Mouse (Mus musculus) megakaryocyte, embryonic 14.5 days (primary cell): ENCODE measurements at regions not wholly inside any gene's neighbourhood (a gene's known extent, or its start where the extent isn't known, plus 50 kb on each side); places are given as distances from the start of the nearest gene placed in this dataset.

ENCODE experiments used
- H3K27me3 ChIP-seq: replicated peaks from 2 replicates; pipeline ENCODE3; 2012; ENCODE audit warnings: inconsistent platforms
- H3K36me3 ChIP-seq: replicated peaks from 2 replicates; pipeline ENCODE3; 2012; ENCODE audit warnings: low read length, inconsistent platforms, mixed read lengths
- H3K4me1 ChIP-seq: 2 replicates; pipeline ENCODE4 v1.6.1; 2012; ENCODE audit warnings: inconsistent platforms
- H3K4me3 ChIP-seq: replicated peaks from 2 replicates; pipeline ENCODE3; 2012; ENCODE audit warnings: moderate library complexity, mild to moderate bottlenecking, inconsistent platforms
- H3K9me3 ChIP-seq: 2 replicates; pipeline ENCODE4 v1.6.1; 2012; ENCODE audit warnings: inconsistent platforms
- FLI1 ChIP-seq: IDR thresholded peaks from 2 replicates; pipeline ENCODE4 v1.6.1; 2012; ENCODE audit warnings: low read length, inconsistent platforms, mixed read lengths
- GATA1 ChIP-seq: IDR thresholded peaks from 3 replicates; pipeline ENCODE4 v1.6.1; 2012; ENCODE audit warnings: mixed read lengths, low read length, inconsistent platforms, borderline replicate concordance

DNA sequence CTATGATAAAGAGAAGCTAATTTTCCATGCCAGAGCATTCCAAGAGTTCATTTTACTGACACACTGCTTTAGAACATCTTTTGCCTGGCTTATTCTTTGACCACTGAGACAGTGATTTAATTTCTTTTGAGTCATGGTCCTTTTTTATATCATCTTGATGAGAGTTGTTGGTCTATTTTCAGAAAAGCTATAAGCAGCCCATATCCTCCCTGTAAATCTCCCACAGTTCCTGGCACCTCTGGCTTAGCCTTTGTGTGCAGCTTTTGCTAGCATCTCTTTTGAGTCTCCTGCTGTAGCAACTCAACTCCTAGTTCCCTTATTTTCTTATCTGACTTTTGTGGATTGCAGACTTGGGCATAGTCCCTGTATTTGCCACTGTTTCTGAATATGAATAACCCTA, 207.5 kb upstream of the 4931417E11Rik start:
- no peaks in the 10 kb centered on the region for H3K36me3 ChIP-seq
- no peaks in the 10 kb centered on the region for H3K27me3 ChIP-seq
- H3K4me1 ChIP-seq: no peaks in the 10 kb centered on the region
- H3K4me3 ChIP-seq: no peak overlapping the region
- H3K9me3 ChIP-seq: 0 out of 2 replicates have a peak, but pooled peaks cover 3% of the 10 kb centered on the region
- TF ChIP-seq GATA1 (no peak), FLI1 (no peak)

DNA sequence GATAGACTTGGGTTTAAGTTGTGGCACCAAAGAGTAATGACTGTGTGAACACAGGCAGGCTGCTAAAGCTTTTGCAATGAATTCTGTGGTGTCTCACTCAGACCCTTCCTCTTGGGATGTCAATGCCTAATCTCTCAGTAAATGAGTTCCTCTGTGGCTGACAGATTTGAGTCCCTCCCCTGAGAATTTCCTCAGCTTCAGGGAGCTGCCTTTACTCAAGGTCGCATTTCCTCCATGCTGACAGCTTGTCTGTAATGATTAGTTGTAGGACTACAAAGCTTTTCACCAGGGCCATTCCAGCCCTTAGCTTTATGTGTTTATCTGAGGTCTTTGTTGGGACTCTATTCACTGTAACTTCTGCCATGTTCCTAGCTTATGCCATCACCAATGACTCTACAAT, 199.9 kb upstream of the 4931417E11Rik start:
- TF ChIP-seq GATA1: no peak
- TF ChIP-seq FLI1: no peak
- Histone ChIP-seq H3K9me3 (no peaks in the 10 kb centered on the region), H3K36me3 (no peaks in the 10 kb centered on the region), H3K27me3 (no peaks in the 10 kb centered on the region), H3K4me3 (no peak overlapping the region), H3K4me1 (no peaks in the 10 kb centered on the region)

DNA sequence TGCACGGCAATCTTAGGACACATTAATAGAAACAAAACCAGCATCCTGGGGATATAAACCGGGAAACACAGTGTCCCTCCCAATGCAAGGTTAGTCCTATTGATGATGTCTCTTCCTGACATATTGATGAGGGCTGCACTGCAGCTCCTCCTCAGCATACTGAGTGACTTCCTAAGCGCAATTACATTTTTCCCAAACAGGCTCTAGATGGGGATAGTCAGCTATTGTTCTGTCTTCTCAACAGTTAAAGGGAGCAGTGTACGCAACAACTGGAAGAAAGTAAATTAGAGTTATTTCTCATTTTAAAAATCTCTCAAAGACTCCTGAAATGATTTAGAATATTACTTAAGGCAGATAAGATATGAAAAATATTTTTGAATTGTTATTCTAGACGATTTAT, 189.5 kb upstream of the 4931417E11Rik start:
- Histone ChIP-seq H3K4me3 (no peak overlapping the region), H3K27me3 (no peaks in the 10 kb centered on the region), H3K36me3 (no peaks in the 10 kb centered on the region), H3K9me3 (peaks cover 3% of the 10 kb centered on the region; the same call in 1 of the 2 replicates), H3K4me1 (no peaks in the 10 kb centered on the region)
- no peak for TF ChIP-seq FLI1
- TF ChIP-seq GATA1: no peak

DNA sequence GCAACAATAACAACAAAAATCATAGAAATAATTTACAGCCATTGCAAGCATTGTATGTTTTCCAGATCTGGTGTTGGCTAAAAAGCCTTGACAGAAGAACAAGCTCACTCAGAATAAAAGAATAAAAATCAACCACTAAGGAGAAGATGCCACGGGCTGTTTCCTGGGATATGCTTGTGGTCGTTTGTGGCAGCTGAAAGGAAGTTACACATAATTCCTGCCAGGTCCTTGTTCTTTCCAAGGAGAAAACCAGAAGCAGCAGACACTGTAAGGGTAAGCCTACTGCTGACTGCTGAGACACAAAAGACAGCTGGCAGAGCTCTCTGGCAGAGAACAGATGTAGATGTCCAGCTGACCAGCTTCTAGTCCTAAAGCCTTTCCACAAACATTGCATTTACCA, 175.9 kb upstream of the 4931417E11Rik start:
- no peaks in the 10 kb centered on the region for H3K36me3 ChIP-seq
- H3K9me3 ChIP-seq: no peaks in the 10 kb centered on the region
- TF ChIP-seq GATA1: no peak
- TF ChIP-seq FLI1: no peak
- H3K4me1 ChIP-seq: no peaks in the 10 kb centered on the region
- H3K27me3 ChIP-seq: no peaks in the 10 kb centered on the region
- no peak overlapping the region for H3K4me3 ChIP-seq

DNA sequence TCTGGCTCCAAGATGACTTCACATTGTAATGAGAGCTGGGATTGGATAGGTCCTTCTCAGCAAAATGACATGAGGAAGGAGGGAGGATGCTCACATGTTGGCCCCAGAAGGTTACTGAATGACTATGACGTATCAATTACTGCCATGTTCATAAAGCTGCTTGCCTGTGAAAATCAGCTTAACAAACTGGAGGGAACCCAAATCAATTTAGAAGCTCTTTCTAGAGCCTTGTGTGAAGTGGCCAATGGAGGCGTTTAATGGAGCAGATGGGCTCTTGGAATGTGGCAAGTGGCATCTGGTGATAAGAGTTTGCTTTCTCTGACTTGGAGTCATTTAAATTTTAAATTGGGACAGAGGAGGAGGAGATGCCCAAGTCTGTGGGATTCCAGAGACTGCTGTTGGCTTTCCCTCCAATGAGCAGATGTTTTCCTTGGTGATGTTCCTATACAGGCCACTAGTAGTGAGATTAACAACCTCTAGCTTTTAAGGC, 175.4 kb upstream of the 4931417E11Rik start:
- Histone ChIP-seq H3K4me1 (no peaks in the 10 kb centered on the region), H3K9me3 (no peaks in the 10 kb centered on the region), H3K4me3 (no peak overlapping the region), H3K27me3 (no peaks in the 10 kb centered on the region), H3K36me3 (no peaks in the 10 kb centered on the region)
- TF ChIP-seq FLI1 (no peak), GATA1 (no peak)

DNA sequence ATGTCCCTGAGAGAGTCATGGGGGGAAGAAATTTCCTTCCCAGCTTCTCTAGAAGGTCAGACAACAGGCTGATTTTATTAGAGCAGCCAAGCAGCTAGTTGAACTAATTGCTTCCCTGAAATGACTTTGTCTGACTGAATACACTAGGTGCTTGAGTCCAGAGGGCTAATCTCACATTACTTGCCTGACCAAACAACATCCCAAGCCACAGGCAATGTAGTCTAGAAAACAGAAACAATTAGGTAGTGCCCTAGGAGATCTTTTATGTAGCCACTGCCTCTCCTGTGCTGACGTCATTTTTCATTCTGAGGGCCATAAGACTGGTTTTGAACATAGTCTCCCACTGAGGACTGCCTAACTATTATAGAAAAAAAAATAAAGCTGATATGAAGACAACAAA, 159.1 kb upstream of the 4931417E11Rik start:
- no peak for TF ChIP-seq FLI1
- TF ChIP-seq GATA1: no peak
- Histone ChIP-seq H3K4me3 (no peak overlapping the region), H3K36me3 (no peaks in the 10 kb centered on the region), H3K4me1 (no peaks in the 10 kb centered on the region), H3K27me3 (no peaks in the 10 kb centered on the region), H3K9me3 (0 out of 2 replicates have a peak, but pooled peaks cover 4% of the 10 kb centered on the region)

DNA sequence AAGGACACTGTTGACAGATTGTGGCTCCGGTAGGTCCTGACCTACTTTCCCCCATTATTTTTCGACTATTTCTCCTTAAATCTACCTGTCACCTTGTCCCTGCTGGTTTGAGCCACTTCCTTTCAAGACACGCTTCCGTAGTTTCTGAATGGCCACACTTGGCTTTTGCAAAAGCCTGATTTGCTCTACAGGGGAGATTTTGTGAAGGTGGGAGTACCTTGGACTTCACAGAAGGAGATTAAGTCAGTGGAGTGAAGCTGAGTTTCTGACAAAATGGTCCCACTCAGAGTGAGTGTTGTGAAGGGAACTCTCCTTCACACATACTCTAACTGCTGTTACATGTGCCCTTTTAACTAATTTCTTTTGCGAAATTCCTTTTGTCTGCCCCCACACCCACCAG, 157.0 kb upstream of the 4931417E11Rik start:
- H3K27me3 ChIP-seq: no peaks in the 10 kb centered on the region
- no peaks in the 10 kb centered on the region for H3K4me1 ChIP-seq
- H3K9me3 ChIP-seq: 0 out of 2 replicates have a peak, but pooled peaks cover 4% of the 10 kb centered on the region
- no peaks in the 10 kb centered on the region for H3K36me3 ChIP-seq
- H3K4me3 ChIP-seq: no peak overlapping the region
- TF ChIP-seq GATA1 (no peak), FLI1 (no peak)

DNA sequence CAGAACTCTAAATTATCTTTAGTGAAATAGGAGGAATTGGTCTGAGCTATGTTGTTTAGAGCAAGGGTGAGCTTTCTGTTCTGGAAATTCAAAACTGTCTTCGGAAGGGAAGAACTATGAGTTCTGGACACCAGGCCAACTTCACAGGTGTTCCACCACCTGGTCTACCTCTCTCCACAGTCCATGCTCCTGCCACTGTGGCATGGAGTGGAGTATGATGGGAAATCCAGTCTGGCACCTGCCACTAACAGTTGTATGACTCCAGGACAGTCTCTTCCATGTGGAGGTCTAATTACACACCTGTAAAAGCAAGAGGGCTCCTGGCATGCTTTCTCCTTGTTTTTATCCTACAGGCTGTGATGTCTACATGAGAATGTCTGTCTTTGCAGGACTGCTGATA, 154.7 kb upstream of the 4931417E11Rik start:
- Histone ChIP-seq H3K36me3 (no peaks in the 10 kb centered on the region), H3K27me3 (no peaks in the 10 kb centered on the region), H3K4me3 (no peak overlapping the region), H3K9me3 (0 out of 2 replicates have a peak, but pooled peaks cover 4% of the 10 kb centered on the region), H3K4me1 (no peaks in the 10 kb centered on the region)
- TF ChIP-seq GATA1: no peak
- TF ChIP-seq FLI1: no peak

DNA sequence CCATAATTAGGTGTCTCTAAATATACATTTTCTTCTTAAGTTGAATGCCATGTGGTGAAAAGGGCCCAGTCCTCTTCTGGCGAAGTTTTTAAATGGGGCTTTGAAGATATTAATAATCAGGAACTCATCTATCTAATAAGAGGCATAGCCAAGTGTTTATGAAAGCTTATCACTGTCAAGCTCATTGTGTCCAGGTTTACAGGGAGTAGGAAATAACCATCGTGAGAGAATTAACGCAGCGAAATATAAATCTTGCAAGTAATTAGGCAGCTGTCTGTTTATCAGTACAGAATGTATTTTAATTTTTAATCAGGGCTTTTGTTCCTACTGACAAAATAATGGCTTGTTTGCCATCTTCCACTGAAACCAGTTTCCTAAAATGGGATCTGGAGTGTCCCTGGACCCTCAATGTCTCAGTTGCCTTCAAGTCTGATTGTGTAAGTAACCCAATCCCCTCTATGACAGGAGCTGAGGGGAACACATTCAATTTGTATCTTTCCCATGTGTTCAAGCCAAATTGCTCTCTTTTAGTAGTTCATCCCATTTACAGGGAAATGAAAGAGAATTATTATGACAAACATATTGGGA, 152.5 kb upstream of the 4931417E11Rik start:
- Histone ChIP-seq H3K9me3 (0 out of 2 replicates have a peak, but pooled peaks cover 4% of the 10 kb centered on the region), H3K27me3 (no peaks in the 10 kb centered on the region), H3K4me3 (no peak overlapping the region), H3K36me3 (no peaks in the 10 kb centered on the region), H3K4me1 (no peaks in the 10 kb centered on the region)
- no peak for TF ChIP-seq GATA1
- no peak for TF ChIP-seq FLI1

DNA sequence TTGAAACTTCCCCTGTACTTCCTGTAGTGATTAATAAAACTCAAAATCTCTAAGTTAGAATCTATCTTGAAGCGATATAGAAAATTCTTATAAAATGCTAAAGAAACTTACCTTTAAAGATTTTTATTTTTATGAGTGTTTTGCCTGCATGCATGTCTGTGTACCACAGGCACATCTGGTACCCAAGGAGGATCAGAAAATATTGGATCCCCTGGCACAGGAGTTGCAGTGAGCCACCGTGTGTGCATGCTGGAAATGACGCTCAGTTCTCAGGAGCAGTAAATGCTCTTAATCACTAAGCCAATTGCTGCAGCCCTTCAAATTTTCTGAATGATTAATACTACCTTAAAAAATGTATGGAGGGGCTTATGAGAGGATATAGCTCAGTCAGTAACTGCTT, 142.8 kb upstream of the 4931417E11Rik start:
- H3K27me3 ChIP-seq: no peaks in the 10 kb centered on the region
- H3K4me3 ChIP-seq: no peak overlapping the region
- no peak for TF ChIP-seq GATA1
- no peak for TF ChIP-seq FLI1
- peaks cover 15% of the 10 kb centered on the region for H3K9me3 ChIP-seq
- no peaks in the 10 kb centered on the region for H3K36me3 ChIP-seq
- no peaks in the 10 kb centered on the region for H3K4me1 ChIP-seq
